Mouse (Mus musculus) heart, postnatal 10 days (tissue): ENCODE data around the gene Mog. TPM values are rescaled to one million over a fixed set of nuclear protein-coding genes. Genes with fewer than 3 reads are reported as not detected.

Experiments
- total RNA-seq, 2 experiments: library from RNA; stranded (reverse); gene quantifications; 2 replicates each; pipeline ENCODE4 v1.2.3; 2021

Gene Mog
- total RNA-seq, 2 experiments from 2014 or later, result not detected

Other genes with a start within 250 kb of the Mog start
- not detected for gene H2-M10.6, start 211.2 kb downstream of the Mog start, total RNA-seq
- gene Trim26, start 186.3 kb downstream of the Mog start, total RNA-seq, result 10 to 100 TPM; 23.1 to 24.2 TPM
- not detected for gene Trim15, start 156.2 kb downstream of the Mog start, total RNA-seq
- under 1 TPM; 0.60 to 0.93 TPM for gene Trim10, start 153.8 kb downstream of the Mog start, total RNA-seq
- gene Trim40, start 133.3 kb downstream of the Mog start, total RNA-seq, result not detected
- not detected for gene Trim31, start 125.3 kb downstream of the Mog start, total RNA-seq
- under 1 TPM; 0.22 to 0.43 TPM for gene Rnf39, start 80.5 kb downstream of the Mog start, total RNA-seq
- gene Ppp1r11, start 71.7 kb downstream of the Mog start, total RNA-seq, result 10 to 100 TPM; 58.9 to 73.2 TPM
- 10 to 100 TPM; 23.7 to 28.9 TPM for gene Znrd1, start 64.8 kb downstream of the Mog start, total RNA-seq
- 1 to 10 TPM; 7.7 to 8.4 TPM for gene Znrd1as, start 64.8 kb downstream of the Mog start, total RNA-seq
- gene 2410137M14Rik, start 42.2 kb downstream of the Mog start, total RNA-seq, result not detected
- under 1 TPM in 1 of 2 experiments, not detected in 1; 0.26 TPM for gene H2-M5, start 33.9 kb downstream of the Mog start, total RNA-seq
- 1 to 10 TPM; 5.6 to 6.9 TPM for gene Zfp57, start 22.2 kb downstream of the Mog start, total RNA-seq
- 10 to 100 TPM; 14.0 to 17.2 TPM for gene Gabbr1, start 22.6 kb upstream of the Mog start, total RNA-seq
- gene Olfr90, start 65.1 kb upstream of the Mog start, total RNA-seq, result not detected
- not detected for gene Olfr91, start 74.9 kb upstream of the Mog start, total RNA-seq
- not detected for gene Olfr92, start 96.7 kb upstream of the Mog start, total RNA-seq
- gene Olfr93, start 138.1 kb upstream of the Mog start, total RNA-seq, result not detected
- not detected for gene Ubd, start 170.5 kb upstream of the Mog start, total RNA-seq
- gene Olfr94, start 177.6 kb upstream of the Mog start, total RNA-seq, result not detected
- gene Olfr95, start 189.7 kb upstream of the Mog start, total RNA-seq, result not detected
- gene Olfr96, start 196.7 kb upstream of the Mog start, total RNA-seq, result not detected
- not detected for gene Olfr97, start 213.9 kb upstream of the Mog start, total RNA-seq
- gene Olfr98, start 240.4 kb upstream of the Mog start, total RNA-seq, result not detected
- gene H2-M3, start 246.8 kb upstream of the Mog start, total RNA-seq, result 1 to 10 TPM; 3.2 to 4.0 TPM